Mouse (Mus musculus) cerebellum, postnatal 10 days (tissue): ENCODE measurements around the gene Cdh23.

Experiments used
- DNase-seq, 2 experiments: peaks; one replicate each; pipeline ENCODE4 v3.0.0; 2021; ENCODE audit warnings: mixed read lengths in 2 of 2

Cdh23 gene

GRCm38 (mm10) chr10:60467752-60468151 lies 228.5 kb downstream of the Cdh23 start:
- no peak for DNase-seq

GRCm38 (mm10) chr10:60463953-60464647 lies 232.2 kb downstream of the Cdh23 start:
- DNase-seq: no peak

- no peak for DNase-seq
Observed at GRCm38 (mm10) chr10:60456662-60457397, 239.5 kb downstream of the Cdh23 start.

GRCm38 (mm10) chr10:60455193-60455592 lies 241.1 kb downstream of the Cdh23 start:
- DNase-seq: no peak

GRCm38 (mm10) chr10:60447186-60447585 lies 249.1 kb downstream of the Cdh23 start:
- DNase-seq: no peak

- peak; percentile 19 to 41 for DNase-seq
Observed at GRCm38 (mm10) chr10:60445031-60445593, 251.2 kb downstream of the Cdh23 start.

GRCm38 (mm10) chr10:60443078-60443477 lies 253.2 kb downstream of the Cdh23 start:
- no peak for DNase-seq

- DNase-seq: no peak
Observed at GRCm38 (mm10) chr10:60442321-60442720, 254.0 kb downstream of the Cdh23 start.

- DNase-seq: no peak
Observed at GRCm38 (mm10) chr10:60432679-60433078, 263.6 kb downstream of the Cdh23 start.

GRCm38 (mm10) chr10:60430591-60430990 lies 265.7 kb downstream of the Cdh23 start:
- no peak for DNase-seq

- DNase-seq: no peak
Observed at GRCm38 (mm10) chr10:60430001-60430400, 266.3 kb downstream of the Cdh23 start.

- DNase-seq: no peak
Observed at GRCm38 (mm10) chr10:60422756-60423155, 273.5 kb downstream of the Cdh23 start.

- DNase-seq: no peak
Observed at GRCm38 (mm10) chr10:60419624-60420023, 276.7 kb downstream of the Cdh23 start.

GRCm38 (mm10) chr10:60418137-60418536 lies 278.2 kb downstream of the Cdh23 start:
- DNase-seq: peak; percentile 89 to 92

- DNase-seq: no peak
Observed at GRCm38 (mm10) chr10:60417041-60417440, 279.2 kb downstream of the Cdh23 start.

GRCm38 (mm10) chr10:60413756-60414155 lies 282.5 kb downstream of the Cdh23 start:
- DNase-seq: no peak

GRCm38 (mm10) chr10:60411794-60412193 lies 284.5 kb downstream of the Cdh23 start:
- DNase-seq: peak in 1 of 2 experiments; percentile 45

GRCm38 (mm10) chr10:60407831-60408230 lies 288.5 kb downstream of the Cdh23 start:
- DNase-seq: peak; percentile 83 to 88

GRCm38 (mm10) chr10:60405460-60406177 lies 290.7 kb downstream of the Cdh23 start:
- peak; percentile 73 to 80 for DNase-seq

- DNase-seq: no peak
Observed at GRCm38 (mm10) chr10:60400507-60401295, 295.6 kb downstream of the Cdh23 start.

GRCm38 (mm10) chr10:60399449-60399848 lies 296.8 kb downstream of the Cdh23 start, which contains the start of gene Gm17455:
Gene Gm17455, plus strand, starts transcription at chr10:60399726.
- DNase-seq: no peak
